Mouse (Mus musculus): Measurements from ENCODE around the gene Muc5b.
"Not testable (repeated sequence)": the region's sequence is repeated elsewhere in the genome, so short reads cannot be mapped to it uniquely, and the experiment has no call there.

The Muc5b gene

GRCm38 (mm10) chr7:141838779-141839178 is at the start of gene Muc5b:
Gene Muc5b, plus strand, starts transcription at chr7:141839070.
- DNase-seq, result no peak

DNA sequence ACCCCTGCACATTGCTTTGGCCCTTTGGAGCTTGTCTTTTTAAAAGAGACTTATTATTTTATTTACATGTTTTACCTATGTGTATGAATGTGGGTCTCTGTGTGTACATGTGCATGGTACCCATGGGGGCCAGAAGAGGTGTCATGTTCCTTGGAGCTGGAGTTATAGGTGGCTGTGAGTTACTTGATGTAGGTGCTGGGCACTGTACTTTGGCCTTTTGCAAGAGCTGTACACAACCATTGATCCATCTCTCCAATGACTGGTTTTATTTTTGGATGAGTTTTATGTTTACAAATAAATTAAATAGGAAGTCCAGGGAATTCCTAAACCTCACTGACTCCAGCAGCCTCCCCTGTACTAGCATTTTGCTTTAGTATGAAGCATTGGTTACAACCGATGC is 44.6 kb upstream of the Muc5b start:
- no peak for DNase-seq

GRCm38 (mm10) chr7:141803206-141803605 is 35.7 kb upstream of the Muc5b start:
- DNase-seq, result no peak

GRCm38 (mm10) chr7:141805384-141805783 is 33.5 kb upstream of the Muc5b start:
- DNase-seq, result no peak

DNA sequence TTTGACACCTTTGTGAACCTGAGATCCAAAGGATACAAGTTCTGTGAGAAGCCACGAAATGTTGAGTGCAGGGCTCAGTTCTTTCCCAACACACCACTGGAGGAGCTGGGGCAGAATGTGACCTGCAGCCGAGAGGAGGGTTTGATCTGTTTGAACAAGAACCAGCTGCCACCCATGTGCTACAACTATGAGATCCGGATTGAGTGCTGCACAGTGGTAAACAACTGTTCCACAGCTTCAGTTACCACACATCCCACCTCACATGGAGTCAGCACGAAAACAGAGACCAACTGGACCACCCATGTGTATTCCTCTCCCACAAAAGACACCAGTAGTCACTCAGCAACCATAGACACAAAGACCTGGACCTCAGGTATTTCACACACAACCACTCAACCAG is 31.0 kb upstream of the Muc5b start:
- DNase-seq, result not testable (repeated sequence)

GRCm38 (mm10) chr7:141809933-141810332 is 28.9 kb upstream of the Muc5b start:
- not testable (repeated sequence) for DNase-seq

DNA sequence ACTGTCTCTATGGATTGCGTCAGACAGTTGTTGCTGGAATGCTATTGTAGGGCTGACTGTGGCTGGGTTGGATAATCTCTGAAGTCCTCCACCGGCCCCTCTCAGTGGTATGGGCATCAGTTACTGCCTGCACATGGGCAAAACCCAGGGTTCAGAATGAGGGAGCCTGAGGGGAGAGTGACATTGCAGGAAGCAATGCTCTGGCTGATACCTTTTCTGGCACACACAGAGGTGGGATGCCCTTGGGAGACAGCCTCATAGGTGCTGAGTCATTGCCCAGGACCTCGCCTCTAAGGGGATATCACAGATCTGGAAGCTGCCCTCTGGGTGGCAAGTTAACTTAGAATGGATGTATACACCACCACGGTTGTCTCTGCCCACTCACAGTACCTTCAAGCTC is 25.5 kb upstream of the Muc5b start:
- no peak for DNase-seq

GRCm38 (mm10) chr7:141815361-141815760 is 23.5 kb upstream of the Muc5b start:
- peak; percentile 6 for DNase-seq

- DNase-seq, result peak; percentile 25
Observed at GRCm38 (mm10) chr7:141817355-141818075, 21.4 kb upstream of the Muc5b start.

DNA sequence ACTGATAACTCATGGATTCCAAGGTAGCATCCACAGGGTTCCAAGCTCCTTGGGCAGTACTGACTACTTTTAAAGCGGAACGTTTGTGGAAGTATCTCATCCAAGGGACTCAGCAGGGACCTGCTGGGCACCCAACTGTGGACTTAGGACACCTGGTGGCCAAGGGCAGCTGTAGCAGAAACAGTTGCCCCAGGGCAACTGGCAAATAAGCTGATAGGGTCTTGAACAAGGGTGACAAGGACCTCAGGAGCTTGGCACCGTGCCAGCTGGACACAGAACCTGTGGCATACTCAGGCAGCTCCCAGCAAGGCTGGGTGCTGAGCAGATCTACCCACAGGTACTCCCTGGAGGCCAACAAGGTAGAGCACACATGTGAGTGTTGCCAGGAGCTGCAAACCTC is 20.6 kb upstream of the Muc5b start:
- DNase-seq, result peak; percentile 7

DNA sequence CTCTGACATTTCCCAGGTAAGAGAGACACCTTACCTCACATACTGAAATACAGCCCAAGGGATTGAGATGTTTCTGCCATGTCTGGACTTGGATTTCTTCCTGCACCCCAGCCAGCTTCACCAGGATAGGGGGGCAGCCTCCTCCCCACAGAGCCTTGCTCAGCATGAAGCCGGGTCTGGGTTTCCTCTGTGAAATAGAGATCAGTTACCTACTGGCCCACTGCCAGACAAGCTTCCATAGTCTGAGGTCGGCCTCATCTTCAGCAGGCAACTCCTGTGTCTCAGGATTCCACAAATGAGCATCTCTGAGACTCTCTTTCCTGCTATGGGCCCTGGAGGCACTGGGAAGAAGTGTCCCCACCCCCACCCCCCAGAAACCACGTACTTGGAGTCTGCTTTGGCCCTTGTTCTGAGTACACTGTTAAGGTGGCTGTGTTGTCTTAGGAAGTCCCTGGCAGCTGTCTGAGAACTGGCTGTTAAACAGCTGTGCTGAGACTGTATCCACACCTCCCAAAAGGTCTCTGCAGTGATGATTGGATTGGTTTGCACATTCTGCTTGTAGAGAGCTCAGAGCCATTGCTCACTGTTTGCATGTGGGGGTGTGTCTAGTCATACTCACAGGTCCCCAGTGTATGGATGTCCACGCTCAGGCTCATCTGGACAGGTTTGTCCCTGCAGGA is 16.1 kb upstream of the Muc5b start:
- no peak for DNase-seq

GRCm38 (mm10) chr7:141823699-141824098 is 15.2 kb upstream of the Muc5b start:
- DNase-seq, result no peak

GRCm38 (mm10) chr7:141824398-141824797 is 14.5 kb upstream of the Muc5b start:
- no peak for DNase-seq

- DNase-seq, result no peak
Observed at GRCm38 (mm10) chr7:141835941-141836340, 2.9 kb upstream of the Muc5b start.

- DNase-seq, result no peak
Observed at GRCm38 (mm10) chr7:141836423-141836822, 2.4 kb upstream of the Muc5b start.

- DNase-seq, result no peak
Observed at GRCm38 (mm10) chr7:141840354-141840753, 1.5 kb downstream of the Muc5b start.

DNA sequence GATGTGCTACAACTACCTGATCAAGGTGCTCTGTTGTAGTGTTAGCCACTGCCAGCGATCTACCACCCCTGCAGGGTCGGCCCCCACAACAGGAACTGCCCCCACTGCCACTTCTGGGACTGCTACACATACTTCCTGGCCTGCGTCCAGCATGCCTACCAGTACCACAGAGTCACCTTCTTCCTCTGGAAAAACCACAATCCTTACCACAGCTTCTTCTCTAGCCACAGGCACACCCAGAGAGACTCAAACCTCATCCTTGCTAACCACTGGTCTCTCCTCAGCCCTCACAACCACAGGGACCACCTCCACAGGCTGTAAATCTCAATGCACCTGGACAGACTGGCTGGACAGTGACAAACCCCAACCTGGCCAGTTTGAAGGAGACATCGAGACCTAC is 22.2 kb downstream of the Muc5b start:
- no peak for DNase-seq

DNA sequence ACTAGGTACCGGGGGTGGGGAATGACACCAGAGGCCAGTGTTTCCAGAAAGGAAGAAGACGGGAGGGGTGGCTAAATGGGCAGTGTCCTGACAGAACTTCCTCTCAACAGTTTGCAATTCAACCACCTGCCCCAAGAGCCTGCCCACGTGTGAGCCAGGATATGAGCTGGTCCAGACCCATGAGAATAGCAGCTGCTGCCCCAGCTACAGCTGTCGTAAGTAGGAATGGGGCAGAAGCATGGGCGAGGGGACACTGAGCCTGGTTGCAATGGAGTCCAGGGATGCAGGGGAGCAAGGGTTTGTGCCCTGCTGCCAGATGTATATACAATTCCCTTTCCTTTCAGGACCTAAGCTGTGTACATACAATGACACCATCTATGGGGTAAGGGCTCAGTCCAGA is 30.8 kb downstream of the Muc5b start:
- DNase-seq, result no peak

GRCm38 (mm10) chr7:141870553-141870952 is 31.7 kb downstream of the Muc5b start:
- DNase-seq, result no peak

DNA sequence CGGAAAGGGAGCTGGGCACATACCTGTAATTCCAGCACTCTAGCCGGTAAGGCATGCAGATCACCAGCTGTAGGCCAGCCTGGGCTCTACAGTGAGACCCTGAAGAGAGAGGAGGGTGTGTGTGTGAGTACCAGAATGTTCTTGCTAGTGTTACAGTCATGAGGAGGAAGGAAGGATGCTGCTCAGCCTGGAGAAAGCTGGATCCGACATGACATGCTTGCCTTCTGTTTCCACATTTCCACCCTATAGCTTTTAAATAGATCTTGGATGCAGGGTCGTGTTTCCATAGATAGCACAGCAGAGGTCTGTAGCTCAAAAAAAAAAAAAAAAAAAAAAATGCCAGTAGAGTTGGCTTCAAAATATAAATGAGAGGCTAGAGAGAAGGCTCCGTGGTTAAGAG is 36.0 kb downstream of the Muc5b start:
- DNase-seq, result no peak

DNA sequence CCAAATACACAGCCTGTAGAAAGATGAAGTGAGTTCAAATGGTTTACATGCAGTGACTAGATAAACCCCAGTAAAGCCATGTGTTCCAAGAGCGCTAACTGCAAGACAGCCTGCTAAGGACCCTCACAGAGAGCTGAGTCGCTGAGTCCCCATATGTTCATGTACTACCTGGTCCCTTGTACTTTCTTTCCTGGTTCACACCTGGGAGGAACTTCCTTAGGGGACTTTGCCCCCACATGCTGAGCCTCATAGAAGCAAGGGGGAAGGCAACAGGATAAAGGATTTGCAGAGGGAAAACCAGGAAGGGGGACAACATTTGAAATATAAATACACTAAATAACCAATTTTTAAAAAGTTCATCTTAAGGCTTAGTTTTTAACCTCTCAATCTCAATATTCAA is 39.9 kb downstream of the Muc5b start:
- DNase-seq, result no peak

DNA sequence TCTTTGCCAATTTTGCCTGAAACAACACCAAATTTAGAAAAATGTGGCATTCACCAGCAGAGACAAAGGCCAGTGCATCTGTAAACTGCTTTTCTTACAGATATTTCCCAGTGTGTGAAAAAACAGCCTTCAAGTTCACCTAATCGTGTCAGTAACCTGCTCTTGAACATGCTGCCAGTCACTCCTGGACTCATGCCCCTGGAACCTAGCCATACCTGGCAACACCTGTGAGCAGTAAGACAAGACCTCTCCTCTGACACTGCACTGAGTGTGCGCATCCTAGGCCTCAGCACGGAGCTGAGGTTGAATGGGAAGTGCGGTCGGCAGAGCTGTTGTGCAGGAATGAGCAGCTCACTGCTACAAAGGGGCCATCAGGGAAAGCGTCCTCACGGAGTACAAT is 53.3 kb downstream of the Muc5b start:
- DNase-seq, result no peak

DNA sequence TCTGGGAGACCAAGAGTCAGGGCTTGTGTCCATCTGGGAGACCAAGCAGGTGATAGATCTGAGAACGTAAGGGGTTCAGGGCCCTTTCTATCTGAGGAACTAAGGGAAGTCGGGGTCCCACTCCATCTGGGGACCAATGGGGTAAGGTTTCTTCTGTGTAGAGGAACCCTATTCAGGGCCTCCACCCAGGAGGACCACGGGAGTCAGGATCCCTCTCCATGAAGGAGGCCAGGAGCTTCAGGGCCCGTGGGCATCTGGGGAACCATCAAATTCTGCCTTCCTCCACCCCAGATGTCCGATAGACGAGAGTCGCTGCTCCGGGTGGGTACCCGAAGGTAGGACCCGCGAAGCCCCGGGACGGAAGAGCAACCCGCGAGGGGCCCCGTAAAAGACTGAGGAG is 63.0 kb downstream of the Muc5b start:
- DNase-seq, result no peak

DNA sequence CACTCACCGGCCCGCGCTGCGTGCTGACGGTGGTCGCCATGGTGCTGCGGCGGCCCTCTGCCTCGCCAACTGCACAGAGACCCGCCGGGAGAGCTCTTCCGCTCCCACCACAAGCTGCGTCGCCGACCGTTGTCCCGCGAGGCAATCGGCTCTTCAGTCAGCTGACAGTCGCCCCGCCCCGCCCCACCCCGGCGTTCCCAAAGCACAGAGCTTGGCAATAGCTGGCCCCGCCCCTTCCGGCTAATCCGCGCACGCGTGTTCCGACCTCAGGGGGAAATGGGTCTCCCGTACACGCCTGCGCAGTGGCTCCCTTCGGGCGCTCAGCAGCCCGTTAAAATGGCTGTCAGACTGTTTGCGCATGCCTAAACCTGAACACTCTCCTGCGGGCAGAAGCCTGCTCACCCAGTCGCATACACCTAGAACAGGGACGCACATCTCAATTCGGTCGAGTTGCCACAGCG is 63.4 kb downstream of the Muc5b start:
- DNase-seq, result peak; percentile 100

DNA sequence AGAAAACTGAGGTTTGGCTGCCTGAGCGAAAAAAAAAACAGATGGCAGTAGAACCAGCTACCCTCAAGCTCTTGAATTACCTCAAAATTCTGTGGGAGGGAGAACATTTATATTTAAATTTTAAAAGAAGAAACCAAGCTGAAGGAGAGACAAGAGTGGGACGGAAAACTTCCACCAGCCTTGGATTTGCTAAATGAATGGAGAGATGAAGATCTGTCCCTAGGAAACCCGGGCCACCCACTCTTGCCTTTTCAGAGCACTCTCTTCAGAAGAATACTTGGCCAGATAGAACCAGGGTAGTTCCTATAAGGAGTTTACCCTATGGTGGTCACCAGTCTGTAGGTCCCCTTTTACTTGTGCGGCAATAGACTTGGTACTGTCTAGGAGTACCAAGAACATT is 63.9 kb downstream of the Muc5b start:
- no peak for DNase-seq
